ENCODE assay signal across 15 mouse cellular contexts in the genomic region with DNA sequence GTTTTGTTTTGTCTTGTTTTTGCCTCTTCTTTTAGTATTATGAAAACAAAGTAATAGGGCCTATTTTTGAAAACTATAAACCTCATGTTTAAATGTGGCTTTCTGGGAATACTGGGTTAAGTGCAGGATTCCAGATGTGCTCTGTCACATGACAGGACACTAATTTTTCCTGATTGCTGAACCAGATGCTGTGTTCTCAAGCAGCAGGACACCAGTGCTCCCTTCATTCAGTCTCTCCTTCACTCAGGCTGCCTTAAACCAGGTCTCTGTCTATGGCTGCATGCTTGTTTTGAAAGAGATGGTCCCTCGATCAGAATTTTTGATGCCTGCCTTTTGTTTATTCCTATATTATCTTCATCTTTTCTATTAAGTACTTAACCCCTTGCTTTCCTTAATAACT.
DNase-seq lines count a peak whose midpoint lies in the region.
"Had no signal": no experiment of that assay in that cellular context is flagged by ENCODE, and none has a peak within 500 bp of the region (broad histone marks: within the 10 kb centered on the region; RNA-seq: fewer than 3 reads in every experiment).

No protein-coding gene starts in this region.

- peak; percentile 14 to 42 for DNase-seq in heart, adult 18-20 months
- no peak for DNase-seq in heart, postnatal 4 days
- DNase-seq in kidney, postnatal 10 days, result peak; percentile 30
- DNase-seq in kidney, adult 9 months, result no peak
- DNase-seq in embryo, embryonic 10 days (ENCODE audit: low spot score), result peak; percentile 33
- peak; percentile 25 for DNase-seq in embryo, embryonic 11 days
- DNase-seq in layer of hippocampus, adult 18-20 months (ENCODE audit: low spot score in 2 of 2), result no peak
- no peak for DNase-seq in thymus, postnatal 4 days
- DNase-seq: adrenal gland, postnatal 36 days; B cell, adult 2 months; cerebellum, adult 9-10 months; kidney, adult 18-20 months; left cerebral cortex, postnatal 4 days; retina, postnatal 1 day; right cerebral cortex, postnatal 25 days had no signal

Comparison
In these comparisons a context has a peak if more than half of its experiments do, and no peak if none do; other contexts are left out.
1. DNase-seq: peak in heart, adult 18-20 months (2 of 2), kidney, postnatal 10 days (single experiment), embryo, embryonic 10 days (single experiment) and embryo, embryonic 11 days (single experiment); none in heart, postnatal 4 days (single experiment), kidney, adult 9 months (single experiment), layer of hippocampus, adult 18-20 months (0 of 2) and thymus, postnatal 4 days (single experiment).